Mouse (Mus musculus): ENCODE measurements around the gene Adcy2. TPM values are rescaled to one million over a fixed set of nuclear protein-coding genes. Genes with fewer than 3 reads are reported as not detected.

Adcy2 gene
- polyA plus RNA-seq, 1 experiment, result 3.8 TPM

DNA sequence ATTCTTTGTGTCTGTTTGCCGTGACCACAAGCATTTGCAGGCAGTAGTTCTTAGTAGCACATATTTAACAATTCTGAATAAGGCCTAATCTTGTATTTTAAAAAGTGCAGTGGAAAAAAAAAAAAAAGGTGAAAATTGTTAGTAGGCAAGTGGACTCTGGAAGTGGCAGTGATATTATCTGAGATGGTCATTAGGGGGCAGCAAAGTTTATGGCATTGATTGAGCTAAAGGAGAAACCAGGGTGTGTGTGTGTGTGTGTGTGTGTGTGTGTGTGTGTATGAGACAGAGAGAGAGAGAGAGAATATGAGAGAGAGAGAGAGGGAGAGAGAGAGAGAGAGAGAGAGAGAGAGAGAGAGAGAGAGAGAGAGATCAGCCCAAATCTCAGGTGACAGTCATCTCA, 405.5 kb downstream of the Adcy2 start:
- 74% methylated on average over 1 of the region's 1 CpGs for WGBS
- Histone ChIP-seq H3K4me3 (replicated peaks; ENCODE audit: control insufficient read depth, low read depth, low read length) (no peak overlapping the region), H3K27ac (ENCODE audit: control insufficient read depth, insufficient read depth, low read depth, low read length, poor library complexity) (no peak overlapping the region), H3K4me1 (ENCODE audit: control insufficient read depth, insufficient read depth, low read length) (no peaks in the 10 kb centered on the region)
- TF ChIP-seq POLR2A (IDR thresholded peaks at IDR 0.05; ENCODE audit: borderline replicate concordance, control insufficient read depth, low read depth, low read length) (no peak), CTCF (IDR thresholded peaks at IDR 0.05; ENCODE audit: control insufficient read depth, insufficient read depth, low read length) (no peak)

GRCm38 (mm10) chr13:68588352-68588751, 411.0 kb downstream of the Adcy2 start:
- H3K27ac ChIP-seq (ENCODE audit: control insufficient read depth, insufficient read depth, low read depth, low read length, poor library complexity), result no peak overlapping the region
- TF ChIP-seq CTCF (IDR thresholded peaks at IDR 0.05; ENCODE audit: control insufficient read depth, insufficient read depth, low read length) (no peak), POLR2A (IDR thresholded peaks at IDR 0.05; ENCODE audit: borderline replicate concordance, control insufficient read depth, low read depth, low read length) (no peak)
- no peak overlapping the region for H3K4me3 ChIP-seq (replicated peaks; ENCODE audit: control insufficient read depth, low read depth, low read length)
- H3K4me1 ChIP-seq (ENCODE audit: control insufficient read depth, insufficient read depth, low read length), result no peaks in the 10 kb centered on the region

- Histone ChIP-seq H3K4me1 (ENCODE audit: control insufficient read depth, insufficient read depth, low read length) (no peaks in the 10 kb centered on the region), H3K27ac (ENCODE audit: control insufficient read depth, insufficient read depth, low read depth, low read length, poor library complexity) (no peak overlapping the region), H3K4me3 (replicated peaks; ENCODE audit: control insufficient read depth, low read depth, low read length) (no peak overlapping the region)
- TF ChIP-seq POLR2A (IDR thresholded peaks at IDR 0.05; ENCODE audit: borderline replicate concordance, control insufficient read depth, low read depth, low read length) (no peak), CTCF (IDR thresholded peaks at IDR 0.05; ENCODE audit: control insufficient read depth, insufficient read depth, low read length) (no peak)
- 82% methylated on average over 7 of the region's 7 CpGs for WGBS
These were observed 413.9 kb downstream of the Adcy2 start for GRCm38 (mm10) chr13:68585441-68585840.

GRCm38 (mm10) chr13:68583961-68584360, 415.4 kb downstream of the Adcy2 start:
- no peak for TF ChIP-seq CTCF (IDR thresholded peaks at IDR 0.05; ENCODE audit: control insufficient read depth, insufficient read depth, low read length)
- no peak for TF ChIP-seq POLR2A (IDR thresholded peaks at IDR 0.05; ENCODE audit: borderline replicate concordance, control insufficient read depth, low read depth, low read length)
- no peaks in the 10 kb centered on the region for H3K4me1 ChIP-seq (ENCODE audit: control insufficient read depth, insufficient read depth, low read length)
- H3K4me3 ChIP-seq (replicated peaks; ENCODE audit: control insufficient read depth, low read depth, low read length), result no peak overlapping the region
- 86% methylated on average over 11 of the region's 11 CpGs for WGBS
- no peak overlapping the region for H3K27ac ChIP-seq (ENCODE audit: control insufficient read depth, insufficient read depth, low read depth, low read length, poor library complexity)

- WGBS, result under 1% methylated on average over 11 of the region's 11 CpGs
- H3K27ac ChIP-seq (ENCODE audit: control insufficient read depth, insufficient read depth, low read depth, low read length, poor library complexity), result no peak overlapping the region
- H3K4me1 ChIP-seq (ENCODE audit: control insufficient read depth, insufficient read depth, low read length), result no peaks in the 10 kb centered on the region
- H3K4me3 ChIP-seq (replicated peaks; ENCODE audit: control insufficient read depth, low read depth, low read length), result peak overlapping the region; percentile 94
- no peak for TF ChIP-seq POLR2A (IDR thresholded peaks at IDR 0.05; ENCODE audit: borderline replicate concordance, control insufficient read depth, low read depth, low read length)
- no peak for TF ChIP-seq CTCF (IDR thresholded peaks at IDR 0.05; ENCODE audit: control insufficient read depth, insufficient read depth, low read length)
These were observed 416.9 kb downstream of the Adcy2 start for GRCm38 (mm10) chr13:68582517-68582780.

- Histone ChIP-seq H3K27ac (ENCODE audit: control insufficient read depth, insufficient read depth, low read depth, low read length, poor library complexity) (peak within 1 kb of the TSS; percentile 3; the same call in 1 of the 2 replicates), H3K4me1 (ENCODE audit: control insufficient read depth, insufficient read depth, low read length) (no peaks in the 10 kb centered on the region), H3K4me3 (replicated peaks; ENCODE audit: control insufficient read depth, low read depth, low read length) (peak within 1 kb of the TSS; percentile 94)
- under 1% methylated on average over 81 of the region's 81 CpGs for WGBS
- TF ChIP-seq CTCF (IDR thresholded peaks at IDR 0.05; ENCODE audit: control insufficient read depth, insufficient read depth, low read length), result no peak
- peak; percentile 51; the same call in 1 of the 2 replicates for TF ChIP-seq POLR2A (IDR thresholded peaks at IDR 0.05; ENCODE audit: borderline replicate concordance, control insufficient read depth, low read depth, low read length)
These were observed 417.4 kb downstream of the Adcy2 start, which contains the start of the genes Mtrr and Fastkd3 for GRCm38 (mm10) chr13:68581747-68582516. Gene Mtrr (minus strand): TSS chr13:68582149. Gene Fastkd3 (plus strand): TSS chr13:68582234.

GRCm38 (mm10) chr13:68581086-68581740, 418.1 kb downstream of the Adcy2 start:
- WGBS, result 22% methylated on average over 14 of the region's 14 CpGs
- no peak for TF ChIP-seq CTCF (IDR thresholded peaks at IDR 0.05; ENCODE audit: control insufficient read depth, insufficient read depth, low read length)
- TF ChIP-seq POLR2A (IDR thresholded peaks at IDR 0.05; ENCODE audit: borderline replicate concordance, control insufficient read depth, low read depth, low read length), result no peak
- no peaks in the 10 kb centered on the region for H3K4me1 ChIP-seq (ENCODE audit: control insufficient read depth, insufficient read depth, low read length)
- H3K4me3 ChIP-seq (replicated peaks; ENCODE audit: control insufficient read depth, low read depth, low read length), result peak overlapping the region; percentile 94
- no peak overlapping the region for H3K27ac ChIP-seq (ENCODE audit: control insufficient read depth, insufficient read depth, low read depth, low read length, poor library complexity)

- Histone ChIP-seq H3K27ac (ENCODE audit: control insufficient read depth, insufficient read depth, low read depth, low read length, poor library complexity) (no peak overlapping the region), H3K4me3 (replicated peaks; ENCODE audit: control insufficient read depth, low read depth, low read length) (no peak overlapping the region), H3K4me1 (ENCODE audit: control insufficient read depth, insufficient read depth, low read length) (no peaks in the 10 kb centered on the region)
- 83% methylated on average over 7 of the region's 7 CpGs for WGBS
- TF ChIP-seq POLR2A (IDR thresholded peaks at IDR 0.05; ENCODE audit: borderline replicate concordance, control insufficient read depth, low read depth, low read length), result no peak
- no peak for TF ChIP-seq CTCF (IDR thresholded peaks at IDR 0.05; ENCODE audit: control insufficient read depth, insufficient read depth, low read length)
These were observed 421.4 kb downstream of the Adcy2 start for GRCm38 (mm10) chr13:68577945-68578344.

Measured in bone marrow, adult 2 months (tissue).